Mouse (Mus musculus) layer of hippocampus, adult 9-10 months (tissue): ENCODE results near the gene Ccdc13.
A peak's percentile ranks its signal among the peaks of the same experiment; 100 is the strongest.

Source experiments
- DNase-seq: peaks from one replicate; pipeline ENCODE4 v3.0.0; 2022; ENCODE audit warnings: low spot score

Gene Ccdc13

DNA sequence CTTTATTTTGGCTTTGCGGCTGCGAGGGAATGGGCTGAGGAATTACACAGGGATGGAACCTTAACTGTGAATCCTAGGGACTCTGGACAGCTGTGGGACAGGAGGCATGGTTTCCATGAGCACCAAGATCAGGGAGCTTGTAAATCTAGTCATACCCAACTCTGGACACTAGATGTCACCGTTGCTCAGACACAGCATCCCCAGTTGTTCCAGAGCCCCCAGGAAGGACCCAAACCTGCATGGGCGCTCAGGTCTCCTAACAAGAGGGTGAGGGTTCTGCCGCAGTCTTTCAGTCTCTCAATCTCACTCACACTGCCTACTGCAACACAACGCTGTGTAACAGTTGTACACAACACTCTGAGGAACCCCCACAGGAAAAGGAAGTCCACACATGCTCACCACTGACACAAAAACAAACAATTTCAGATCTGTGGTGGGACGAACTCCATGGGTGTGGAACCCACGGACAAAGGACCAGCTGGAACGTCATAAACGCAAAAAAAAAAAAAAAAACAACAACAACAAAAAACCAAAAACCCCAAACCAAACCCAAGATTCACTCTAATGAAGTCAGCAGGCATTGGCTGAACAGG is 7.4 kb upstream of the Ccdc13 start:
- no peak for DNase-seq

DNA sequence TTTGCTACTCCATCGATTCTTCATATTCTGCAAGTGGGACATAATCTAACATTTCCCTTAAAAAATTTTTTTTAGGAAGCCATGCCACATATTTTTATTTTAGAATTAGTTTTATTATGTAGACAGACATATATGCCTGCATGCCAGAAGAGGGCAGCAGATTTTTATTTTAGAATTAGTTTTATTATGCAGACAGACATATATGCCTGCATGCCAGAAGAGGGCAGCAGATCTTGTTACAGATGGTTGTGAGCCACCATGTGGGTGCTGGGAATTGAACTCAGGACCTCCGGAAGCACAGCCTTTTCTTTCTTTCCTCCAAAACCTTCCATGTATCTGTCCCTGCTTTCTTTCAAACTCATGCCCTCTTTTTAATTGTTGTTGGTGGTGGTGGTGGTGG is 3.7 kb upstream of the Ccdc13 start:
- no peak for DNase-seq

DNA sequence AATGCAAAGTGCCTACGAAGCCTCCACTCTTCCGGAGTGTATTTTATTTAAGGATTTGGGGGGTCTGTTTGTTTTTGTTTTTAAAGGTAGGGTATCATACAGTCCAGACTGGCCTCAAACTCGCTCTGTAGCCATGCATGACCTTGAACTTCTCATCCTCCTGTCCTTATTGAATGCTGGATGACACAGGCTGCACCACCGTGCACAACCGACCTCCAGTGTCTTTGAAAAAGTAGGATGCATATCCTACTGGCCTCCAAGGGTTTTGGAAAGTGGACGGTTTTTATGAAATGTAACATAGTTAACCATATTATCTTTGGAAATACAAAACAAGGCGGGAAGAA is 333 bp upstream of the Ccdc13 start:
- DNase-seq = no peak

DNA sequence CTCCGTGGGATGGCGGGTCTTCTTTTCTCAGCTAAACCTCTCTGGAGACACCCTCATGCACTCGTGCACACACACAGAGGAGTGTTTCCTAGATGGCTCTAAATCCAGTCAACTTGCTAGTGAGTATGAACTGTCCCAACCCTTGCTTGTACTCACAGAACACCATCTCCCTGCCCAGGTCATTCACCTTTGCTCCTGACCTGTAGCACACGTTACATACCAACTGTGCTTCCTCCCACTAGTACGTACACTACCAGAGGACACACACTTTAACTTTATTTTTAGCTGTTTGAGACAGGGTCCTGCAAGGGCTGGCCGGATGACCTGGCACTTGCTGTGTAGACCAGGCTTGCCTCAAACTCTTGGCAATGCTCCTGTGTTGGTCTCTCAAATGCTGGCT is 1.3 kb downstream of the Ccdc13 start:
- no peak for DNase-seq

DNA sequence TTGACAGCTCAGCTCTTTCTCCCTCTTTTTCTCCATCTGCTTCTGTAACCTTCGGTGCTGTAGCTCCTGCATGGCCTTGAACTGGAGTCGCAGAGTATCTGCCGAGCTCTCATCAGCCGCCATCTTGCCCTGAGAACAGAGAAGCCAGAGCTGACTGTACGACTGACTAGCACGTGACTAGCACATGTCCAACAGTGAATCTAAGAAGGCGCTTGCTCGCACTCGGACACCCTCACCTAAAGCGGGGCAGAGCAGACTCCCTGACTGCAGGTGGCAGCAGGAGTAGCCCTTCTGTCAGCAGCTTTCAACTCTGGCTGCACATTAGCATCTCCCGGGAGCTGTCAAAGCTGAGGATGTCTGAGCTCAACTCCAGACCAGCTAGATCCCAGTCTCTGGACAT is 5.4 kb downstream of the Ccdc13 start:
- no peak for DNase-seq

DNA sequence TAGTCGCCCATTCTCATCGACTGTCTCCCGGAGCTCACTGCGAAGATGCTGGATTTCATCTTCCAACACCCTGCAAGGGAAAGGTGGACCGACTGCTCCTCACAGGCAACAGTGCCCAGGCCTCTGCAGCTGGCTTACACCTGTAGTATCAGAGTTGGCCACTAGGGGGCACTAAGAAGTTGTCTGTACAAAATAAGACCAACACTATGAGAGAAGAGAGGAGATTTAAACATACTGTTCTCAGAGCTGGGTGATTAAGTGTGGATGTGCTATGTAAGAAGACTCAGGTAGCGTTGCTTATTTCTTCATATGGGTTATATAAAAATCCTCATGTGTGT is 8.3 kb downstream of the Ccdc13 start:
- peak; percentile 91 for DNase-seq

DNA sequence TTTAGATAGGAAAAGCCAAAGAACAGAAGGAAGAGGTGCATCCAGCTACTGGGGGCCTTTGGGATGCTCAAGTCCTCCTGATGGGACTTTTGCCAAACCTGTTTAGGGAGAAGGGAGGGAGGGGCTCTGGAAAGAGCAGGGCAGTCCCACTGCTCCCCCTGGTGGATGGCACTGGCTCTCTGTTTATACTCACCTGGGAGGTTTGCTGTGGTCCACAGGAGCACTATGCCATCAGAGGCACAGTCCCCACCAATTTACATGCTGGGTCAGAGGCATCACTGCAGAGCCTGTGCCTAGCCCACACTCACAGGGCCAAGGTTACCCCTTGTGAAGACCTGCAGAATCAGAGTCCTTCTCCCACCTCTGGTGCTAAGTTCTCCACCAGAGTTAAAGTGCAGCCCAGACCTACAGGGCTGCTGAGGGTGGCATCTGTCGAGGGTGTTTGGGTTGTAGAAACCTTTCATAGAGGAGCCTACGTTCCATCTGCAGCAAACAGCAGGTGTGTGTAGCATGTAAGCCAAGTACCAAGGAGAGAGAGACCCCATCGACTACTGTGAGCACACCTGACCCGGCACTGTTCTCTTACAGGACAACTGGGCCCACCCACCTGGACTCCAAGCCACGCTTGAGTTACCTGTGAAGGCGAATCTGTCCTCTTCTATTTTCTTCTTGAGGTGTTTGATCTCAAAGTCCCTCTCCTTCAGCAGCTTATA is 8.9 kb downstream of the Ccdc13 start:
- no peak for DNase-seq

DNA sequence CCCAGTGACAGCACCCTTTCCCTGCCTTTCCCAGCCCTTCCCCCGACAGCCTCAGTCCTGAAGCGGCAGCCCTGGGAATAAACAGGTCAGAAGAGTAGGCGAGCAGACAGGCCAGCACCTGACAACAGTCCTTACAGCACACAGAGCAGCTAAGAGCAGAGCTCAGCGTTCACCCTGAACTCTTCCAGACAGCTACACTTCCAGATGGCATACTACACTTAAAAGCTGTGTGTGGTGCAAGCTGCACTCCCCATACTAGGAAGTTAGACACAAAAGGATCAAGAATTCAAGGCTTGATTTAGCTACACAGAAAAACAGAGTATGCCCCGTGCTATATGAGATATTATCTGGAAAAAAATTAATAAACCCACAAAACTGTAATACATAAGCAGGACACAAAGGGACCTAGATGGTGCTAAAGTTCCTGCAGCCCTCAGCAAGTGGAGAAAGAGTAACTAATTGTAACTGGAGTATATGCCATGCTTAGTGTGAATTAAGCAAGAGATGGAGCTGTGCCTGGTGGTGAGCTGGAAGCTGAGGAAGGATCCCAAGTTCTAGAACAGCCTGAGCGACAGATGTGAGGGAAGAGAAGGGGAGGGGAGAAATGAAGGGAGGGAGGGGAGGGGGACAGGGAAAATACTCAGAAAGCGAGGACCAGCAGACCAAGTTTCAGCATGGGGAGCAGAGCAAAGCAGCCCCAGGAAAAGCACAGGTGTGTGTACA is 9.8 kb downstream of the Ccdc13 start:
- no peak for DNase-seq

DNA sequence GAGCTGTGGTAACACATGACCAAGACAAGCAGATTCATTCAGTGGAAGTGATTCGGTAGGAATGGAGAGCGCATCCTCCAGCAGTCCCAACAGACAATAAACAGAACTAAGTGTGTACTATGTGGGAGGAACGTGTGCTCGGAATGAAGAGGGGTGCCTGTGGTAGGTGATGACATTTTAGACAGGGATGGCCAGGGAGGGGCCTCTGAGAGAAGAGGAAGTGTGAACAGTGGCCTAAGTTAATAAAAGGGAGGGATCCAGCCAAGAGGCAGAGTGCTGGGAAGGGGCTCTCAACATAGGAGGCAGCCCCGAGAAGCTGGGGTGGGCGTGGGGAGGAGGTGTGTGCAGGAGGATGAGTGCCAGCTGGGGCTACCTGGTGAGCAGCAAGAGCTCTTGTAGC is 10.9 kb downstream of the Ccdc13 start:
- no peak for DNase-seq

DNA sequence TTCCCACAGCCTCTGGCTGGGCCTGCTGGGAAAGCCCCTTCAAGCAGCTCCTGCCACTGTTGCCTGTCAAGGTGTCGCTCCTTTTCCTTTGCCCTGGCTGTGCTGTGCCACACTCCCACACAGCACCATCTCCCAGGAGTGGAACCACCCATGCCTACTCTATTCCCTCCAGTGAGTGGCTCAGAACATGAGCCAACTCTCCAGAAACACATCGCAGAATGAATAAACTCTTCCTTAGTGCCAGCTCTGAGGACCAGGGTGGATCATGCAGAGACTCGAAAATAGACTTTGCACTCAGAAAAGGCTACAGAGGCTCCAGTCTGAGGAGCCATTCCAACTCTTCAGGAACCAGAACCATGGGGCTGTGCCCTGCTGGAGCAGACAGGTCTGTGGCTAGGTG is 12.9 kb downstream of the Ccdc13 start:
- no peak for DNase-seq

DNA sequence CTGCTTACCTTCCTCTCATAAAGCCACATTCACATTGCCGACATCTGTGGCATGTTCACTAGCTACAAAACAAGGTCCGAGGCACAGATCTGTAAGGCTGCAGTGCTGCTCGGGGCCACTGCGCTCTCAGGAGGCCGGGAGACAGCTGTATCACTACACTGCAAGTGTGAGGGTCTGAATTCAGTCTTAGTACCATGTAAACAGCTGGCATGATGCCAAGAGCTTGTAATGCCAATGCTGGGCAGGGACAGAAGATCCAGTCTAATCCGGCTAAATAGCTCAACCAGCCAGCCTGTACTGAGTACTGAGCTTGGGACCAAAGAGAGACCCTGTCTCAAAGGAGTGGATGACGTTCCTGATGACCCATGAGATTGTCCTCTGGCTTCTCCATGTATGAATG is 15.3 kb downstream of the Ccdc13 start:
- no peak for DNase-seq

DNA sequence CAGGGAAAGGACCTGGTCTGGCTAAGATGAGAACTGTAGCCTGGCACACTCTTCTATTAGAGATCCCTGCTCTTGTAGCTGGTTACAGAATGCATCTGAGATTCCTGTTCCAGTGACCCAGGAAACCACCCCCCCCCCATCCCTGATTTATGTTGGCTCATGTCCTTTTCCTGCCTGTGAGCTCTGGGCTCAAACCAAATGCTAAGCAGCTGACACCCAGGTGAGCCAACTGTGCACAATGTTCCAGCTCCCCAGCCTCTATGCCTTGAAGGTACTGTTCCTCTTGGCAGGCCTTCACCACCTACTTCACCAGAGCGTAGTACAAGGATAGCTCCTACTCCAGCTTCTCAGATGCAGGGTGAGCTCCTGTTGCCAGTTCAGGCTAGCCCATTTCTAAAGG is 16.2 kb downstream of the Ccdc13 start:
- DNase-seq = no peak

DNA sequence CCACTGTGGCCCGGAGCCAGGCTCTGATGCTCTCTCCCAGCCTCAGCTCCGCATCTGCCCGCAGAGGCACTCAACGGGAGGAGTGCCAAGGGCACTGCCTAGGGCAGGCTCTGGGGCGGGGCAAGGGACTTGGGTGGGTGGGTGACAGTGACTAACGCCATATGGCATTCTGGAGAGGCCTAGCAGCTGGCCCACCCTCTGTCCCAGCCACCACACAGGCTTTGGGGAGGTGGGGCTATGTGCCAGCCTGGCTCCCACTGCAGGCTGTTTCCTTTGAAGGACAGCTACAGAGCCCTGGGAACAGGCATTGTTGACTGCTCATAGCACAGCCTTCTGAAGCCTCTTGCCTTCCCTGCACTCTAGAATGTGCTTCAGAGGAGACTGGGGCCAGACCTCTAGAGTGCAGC is 16.7 kb downstream of the Ccdc13 start:
- no peak for DNase-seq

DNA sequence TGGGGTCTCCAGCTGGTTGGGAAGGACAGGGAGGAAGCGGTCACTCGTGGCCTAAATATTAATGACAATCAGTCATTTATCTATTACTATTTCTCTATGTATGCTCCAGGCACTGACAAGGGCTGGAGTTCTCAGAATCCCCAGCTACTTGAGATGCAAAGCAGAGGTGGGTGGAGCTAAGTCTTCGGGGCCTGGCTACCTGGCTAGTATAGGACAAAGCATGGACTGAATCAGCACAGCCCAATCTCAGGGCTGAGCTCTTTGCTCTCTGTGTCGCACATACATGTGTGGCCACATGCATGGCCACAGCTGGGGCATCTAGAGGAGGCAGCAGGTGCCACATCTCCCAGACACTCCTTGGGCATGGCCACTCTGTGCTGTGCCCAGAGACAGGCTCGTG is 18.5 kb downstream of the Ccdc13 start:
- DNase-seq = no peak

DNA sequence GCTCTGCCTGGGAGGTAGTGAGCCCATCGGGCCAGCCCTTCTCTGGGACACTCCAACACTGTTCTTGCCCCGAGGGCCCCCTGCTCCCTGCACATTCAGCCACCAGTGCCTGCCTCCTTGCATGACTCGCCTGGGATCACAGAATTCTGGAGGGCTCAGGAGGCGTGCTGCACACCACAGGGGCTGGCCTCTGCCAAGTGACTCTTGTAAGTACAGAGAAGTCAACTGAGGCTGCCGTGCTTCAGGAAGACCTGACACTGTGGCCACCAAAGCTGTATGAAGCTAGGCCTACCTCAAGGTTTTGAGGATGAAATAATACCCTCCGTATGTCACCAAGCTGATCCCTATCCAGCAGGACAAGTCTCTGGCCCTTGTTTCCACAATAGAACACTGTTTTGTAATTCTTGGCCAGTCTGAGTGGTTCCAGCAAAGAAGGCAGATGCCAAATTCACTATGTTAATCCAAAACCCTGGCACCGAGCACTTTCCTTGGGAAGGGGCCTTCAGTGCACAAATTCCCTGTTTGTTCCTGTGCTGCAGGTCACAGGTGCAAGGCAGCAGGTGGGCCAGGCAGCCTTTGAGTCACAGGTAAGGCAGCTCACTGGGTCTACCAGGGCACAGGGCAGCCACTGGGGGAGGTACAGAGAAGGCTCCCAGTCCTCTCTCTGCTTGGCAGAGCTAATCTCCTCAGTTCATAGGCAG is 19.3 kb downstream of the Ccdc13 start:
- no peak for DNase-seq

DNA sequence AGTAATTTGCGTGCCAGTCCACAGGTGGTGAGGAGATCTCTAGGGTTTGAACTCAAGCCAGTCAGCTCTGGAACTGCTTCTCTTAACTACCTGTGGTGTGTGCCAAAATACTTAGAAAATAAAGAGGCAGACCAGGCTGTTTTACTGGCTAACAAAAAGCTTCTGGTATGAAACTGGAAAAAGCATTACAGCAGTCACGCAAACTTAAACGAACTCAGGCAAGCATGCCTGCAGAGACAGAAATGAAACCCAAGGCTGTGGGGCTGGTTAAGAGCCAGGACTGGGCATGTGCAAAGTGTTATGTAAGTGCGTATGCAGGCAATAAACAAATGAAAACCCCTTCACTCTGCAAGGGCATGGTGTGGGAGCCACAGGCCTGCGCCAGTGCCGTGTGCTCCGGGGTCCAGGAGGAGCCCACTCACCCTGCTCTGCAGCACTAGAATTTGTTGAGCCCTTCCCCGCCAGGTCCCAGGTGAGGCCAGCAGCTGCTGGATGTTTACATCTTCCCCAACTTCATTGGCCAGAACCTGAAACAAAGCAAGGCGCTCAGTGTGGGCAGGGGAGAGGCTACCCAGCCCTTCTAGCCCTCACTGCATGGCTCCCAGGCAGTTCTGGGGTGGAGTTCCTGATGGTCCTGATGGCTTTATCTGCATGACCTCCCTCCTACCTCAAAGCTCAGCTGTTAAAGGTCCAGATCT is 20.0 kb downstream of the Ccdc13 start:
- no peak for DNase-seq

DNA sequence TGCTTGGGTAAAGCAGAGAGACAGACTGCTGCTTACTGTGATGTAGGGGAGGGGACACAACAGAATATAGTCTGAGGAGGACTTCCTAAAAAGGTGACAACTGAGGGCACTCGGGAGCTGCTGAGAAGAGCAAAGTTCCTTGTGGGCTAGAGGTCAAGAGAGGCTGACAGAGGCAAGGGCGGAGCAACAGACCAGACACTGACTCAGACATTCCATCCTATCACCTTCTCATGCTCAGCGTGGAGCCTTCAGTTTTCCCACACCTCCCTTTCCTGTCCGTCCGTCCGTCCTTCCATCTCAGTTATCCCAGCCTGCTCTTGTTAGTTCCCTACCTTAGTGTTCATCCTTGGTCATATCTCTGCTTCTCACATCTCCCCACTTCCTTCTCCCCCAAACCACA is 24.1 kb downstream of the Ccdc13 start:
- no peak for DNase-seq

DNA sequence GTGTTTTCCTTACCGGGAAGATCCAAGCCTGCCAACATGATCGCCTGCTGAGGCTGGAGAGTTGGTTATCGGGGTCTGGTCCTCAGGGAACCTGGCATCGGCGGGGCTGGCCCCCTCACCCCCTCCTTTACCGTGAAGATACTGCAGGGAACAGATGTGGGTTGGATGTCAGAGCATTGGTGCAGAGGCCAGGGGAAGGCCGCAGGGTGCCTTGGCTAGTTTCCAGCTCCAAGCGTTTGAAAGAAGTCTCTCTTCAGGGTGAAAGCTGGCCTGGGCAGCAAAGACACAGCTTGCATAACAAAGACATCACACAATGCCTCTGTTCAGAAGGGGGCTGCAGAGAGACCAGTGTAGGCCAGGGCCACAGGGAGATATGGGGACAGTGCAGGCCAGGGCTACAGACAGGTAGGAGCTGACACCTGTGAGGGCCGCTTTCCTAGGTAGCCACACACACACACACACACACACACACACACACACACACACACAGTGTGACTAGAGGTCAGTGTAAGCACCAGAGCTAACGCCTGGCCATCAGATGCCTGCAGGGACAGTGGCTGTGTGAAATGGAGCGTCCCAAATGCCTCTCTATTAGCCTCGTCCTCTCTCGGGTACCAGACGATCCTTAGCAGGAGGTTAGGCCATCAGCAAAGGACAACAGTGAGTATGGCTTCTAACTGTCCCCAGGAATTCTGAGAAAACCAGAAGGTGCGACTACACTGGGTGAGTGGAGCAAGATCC is 29.0 kb downstream of the Ccdc13 start:
- DNase-seq = peak; percentile 59

DNA sequence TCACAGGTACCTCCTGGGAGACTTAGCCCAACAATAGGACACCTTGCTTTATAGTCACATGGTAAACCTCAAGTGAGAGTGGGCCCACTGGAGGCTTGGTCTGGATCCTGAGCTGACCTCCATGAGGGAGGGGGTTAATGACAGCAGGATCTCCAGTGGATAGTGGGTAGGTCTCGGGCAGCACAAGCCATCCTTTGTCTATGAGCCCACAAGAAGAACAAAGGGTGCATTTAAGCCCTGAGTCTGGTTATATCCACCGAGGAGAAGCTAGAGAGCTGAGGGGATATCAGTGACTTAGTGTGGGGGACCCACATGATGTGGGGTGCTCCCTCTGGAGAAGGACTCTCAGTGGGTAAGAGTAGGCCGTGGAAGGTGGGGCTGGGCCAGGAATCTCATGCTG is 30.8 kb downstream of the Ccdc13 start:
- DNase-seq = no peak

DNA sequence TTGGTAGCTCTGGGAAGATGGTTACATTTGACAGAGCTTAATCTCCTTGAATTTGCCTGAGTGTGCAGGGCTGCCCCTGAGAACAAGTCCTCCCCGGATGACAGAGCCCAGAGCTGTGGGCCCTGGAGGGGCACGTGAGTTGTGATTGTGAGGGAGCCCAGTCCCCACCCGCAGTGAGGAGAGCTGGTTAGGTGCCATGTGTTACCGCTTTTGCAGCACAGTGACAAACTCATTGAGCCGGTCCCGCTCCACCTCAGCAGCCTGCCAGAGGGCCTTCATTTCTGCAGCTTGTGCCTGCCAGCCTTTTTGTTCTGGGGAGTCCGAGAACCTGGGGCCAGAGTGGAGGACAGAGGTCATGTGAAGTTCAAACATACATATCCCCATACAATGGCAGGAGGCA is 31.3 kb downstream of the Ccdc13 start:
- DNase-seq = no peak

DNA sequence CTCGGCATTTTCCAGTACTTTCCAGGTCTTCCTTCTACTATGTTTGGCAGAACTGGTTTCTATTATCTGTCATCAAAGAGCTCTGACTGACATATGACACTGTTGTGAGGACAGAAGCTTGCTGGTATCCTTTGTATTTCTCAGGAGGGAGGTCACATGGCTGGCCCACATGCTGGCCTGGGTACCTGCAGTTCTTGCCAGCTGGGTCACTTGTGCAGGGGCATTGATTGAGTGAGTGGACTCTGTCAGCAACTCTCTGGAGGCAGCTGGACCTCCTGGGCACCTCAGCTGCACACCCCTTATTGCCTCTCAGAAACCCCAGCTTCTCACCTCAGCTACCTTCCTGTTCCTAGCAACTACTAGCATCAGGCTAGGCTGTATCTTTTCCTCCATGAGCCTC is 31.7 kb downstream of the Ccdc13 start:
- no peak for DNase-seq

DNA sequence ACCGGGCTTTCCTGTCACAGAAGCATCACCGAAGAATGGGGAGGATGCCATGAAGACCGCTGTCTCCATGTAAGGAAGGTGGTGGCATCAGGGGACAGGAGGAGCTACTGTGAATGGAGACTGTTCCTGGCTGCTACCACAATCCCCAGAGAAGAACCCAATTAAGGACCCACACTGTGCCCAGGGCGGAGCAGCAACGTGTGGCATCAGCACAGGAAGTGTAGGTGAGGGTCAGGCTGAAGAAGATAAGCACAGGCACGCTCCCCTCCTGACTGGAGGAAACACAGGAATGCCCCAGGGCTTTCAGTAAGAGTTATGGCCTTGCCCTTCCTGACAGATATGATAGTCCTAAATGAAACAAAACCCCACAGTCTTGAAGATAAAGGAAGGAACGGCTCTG is 36.5 kb downstream of the Ccdc13 start:
- DNase-seq = no peak
